Mouse (Mus musculus) brain, embryonic 14.5 days (tissue): Measurements from ENCODE around the gene Ang2.

ENCODE experiments used
- CTCF ChIP-seq: fragments of 200-500 bp; IDR thresholded peaks from 2 replicates; pipeline ENCODE4 v1.5.1; 2012; ENCODE audit warnings: inconsistent platforms, mild to moderate bottlenecking, moderate library complexity, borderline replicate concordance; ENCODE audit not compliant: insufficient read depth, insufficient read length; ENCODE audit errors: extremely low read depth
- POLR2A ChIP-seq: fragments of 200-500 bp; IDR thresholded peaks from 2 replicates; pipeline ENCODE4 v1.6.1; 2012; ENCODE audit warnings: mild to moderate bottlenecking, inconsistent platforms, borderline replicate concordance; ENCODE audit not compliant: poor library complexity, insufficient read depth, insufficient read length, severe bottlenecking; ENCODE audit errors: extremely low read depth

DNA sequence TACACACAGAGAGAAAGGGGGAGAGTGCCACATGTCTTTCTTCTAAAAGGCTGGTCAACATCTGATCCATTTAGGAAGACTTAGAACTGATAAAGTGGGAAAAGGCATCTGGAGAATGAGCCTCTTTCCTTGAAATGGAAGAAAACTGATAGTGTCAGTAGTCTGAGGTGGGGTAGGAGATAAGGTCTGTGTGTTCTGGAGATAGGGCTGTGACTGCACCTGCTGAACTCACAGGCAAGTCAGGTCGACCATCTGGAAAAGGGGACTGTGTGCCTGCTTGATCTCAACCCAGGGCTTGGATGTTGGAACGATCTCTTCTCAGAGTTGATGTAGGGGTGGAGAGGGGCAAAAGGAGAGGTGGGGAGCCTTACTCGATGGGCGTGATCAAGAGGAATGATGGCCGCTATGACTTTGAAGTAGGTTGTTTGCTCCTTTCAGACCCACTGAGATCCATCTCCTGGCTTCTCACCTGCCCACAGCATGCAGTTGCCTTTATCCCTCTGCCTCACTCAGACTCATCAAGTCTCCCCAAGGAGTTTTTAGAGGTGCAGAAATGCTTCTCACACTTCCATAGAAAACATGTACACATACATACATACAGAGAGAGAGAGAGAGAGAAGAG lies 46.6 kb downstream of the Ang2 start:
- TF ChIP-seq POLR2A (no peak), CTCF (no peak)
